Mouse (Mus musculus) lung, postnatal 36 days (tissue): ENCODE data around the gene Gng2.
"Not testable (repeated sequence)": the region's sequence is repeated elsewhere in the genome, so short reads cannot be mapped to it uniquely, and the experiment has no call there.

Source experiments
- DNase-seq: peaks from one replicate; pipeline ENCODE4 v3.0.0; 2022; ENCODE audit warnings: mixed read lengths

Gng2 gene

GRCm38 (mm10) chr14:19935084-19935483, 42.3 kb downstream of the Gng2 start:
- no peak for DNase-seq

GRCm38 (mm10) chr14:19933314-19933713, 44.1 kb downstream of the Gng2 start:
- no peak for DNase-seq

- no peak for DNase-seq
Observed at GRCm38 (mm10) chr14:19927879-19928278, 49.5 kb downstream of the Gng2 start.

- no peak for DNase-seq
Observed at GRCm38 (mm10) chr14:19927156-19927555, 50.3 kb downstream of the Gng2 start.

DNA sequence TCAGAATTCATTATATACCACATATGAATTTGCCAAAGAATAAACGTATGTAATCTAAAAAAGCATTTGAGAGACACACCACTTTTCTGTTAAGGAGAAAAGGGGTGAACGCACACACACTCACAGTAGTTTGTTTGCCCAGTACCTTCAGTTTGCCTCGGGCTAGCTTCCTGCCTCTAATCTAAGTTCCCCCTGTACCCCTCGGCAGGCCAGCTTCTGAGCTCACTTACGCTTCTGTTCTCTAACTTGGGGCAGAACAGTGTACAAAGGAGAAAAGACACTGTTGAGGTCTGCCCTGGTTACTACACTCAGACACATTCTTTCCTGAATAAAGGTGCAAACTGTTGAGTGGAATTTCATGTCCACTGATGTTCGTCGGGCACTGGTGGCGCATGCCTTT, 51.1 kb downstream of the Gng2 start:
- no peak for DNase-seq

- no peak for DNase-seq
Observed at GRCm38 (mm10) chr14:19925157-19925556, 52.3 kb downstream of the Gng2 start.

GRCm38 (mm10) chr14:19924086-19924485, 53.3 kb downstream of the Gng2 start:
- DNase-seq = no peak

- no peak for DNase-seq
Observed at GRCm38 (mm10) chr14:19920254-19920691, 57.2 kb downstream of the Gng2 start.

GRCm38 (mm10) chr14:19919789-19920188, 57.6 kb downstream of the Gng2 start:
- DNase-seq = no peak

- no peak for DNase-seq
Observed at GRCm38 (mm10) chr14:19917534-19917933, 59.9 kb downstream of the Gng2 start.

GRCm38 (mm10) chr14:19916315-19916714, 61.1 kb downstream of the Gng2 start:
- DNase-seq = no peak

GRCm38 (mm10) chr14:19912891-19913290, 64.5 kb downstream of the Gng2 start:
- no peak for DNase-seq

DNA sequence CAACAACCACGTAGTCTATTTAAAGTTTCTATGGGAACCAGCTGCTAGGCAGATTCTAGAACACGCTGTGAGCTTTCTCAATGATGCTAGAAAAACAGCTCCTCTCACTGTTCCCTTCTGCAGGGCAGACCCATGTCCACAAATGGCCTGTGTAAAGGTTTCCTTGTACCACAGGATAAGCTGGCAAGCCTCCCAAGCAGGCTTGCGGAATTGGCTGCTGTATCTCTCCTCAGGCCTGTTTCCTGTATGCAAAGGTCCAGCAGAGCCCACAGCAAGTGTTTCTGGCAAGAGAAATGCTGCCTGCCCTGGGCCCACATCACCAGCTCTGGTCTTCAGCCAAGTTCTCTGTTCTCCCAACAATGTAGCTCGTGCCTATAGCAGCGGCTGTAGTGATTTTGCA, 71.8 kb downstream of the Gng2 start:
- peak; percentile 85 for DNase-seq

- DNase-seq = peak; percentile 10
Observed at GRCm38 (mm10) chr14:19904821-19905220, 72.6 kb downstream of the Gng2 start.

DNA sequence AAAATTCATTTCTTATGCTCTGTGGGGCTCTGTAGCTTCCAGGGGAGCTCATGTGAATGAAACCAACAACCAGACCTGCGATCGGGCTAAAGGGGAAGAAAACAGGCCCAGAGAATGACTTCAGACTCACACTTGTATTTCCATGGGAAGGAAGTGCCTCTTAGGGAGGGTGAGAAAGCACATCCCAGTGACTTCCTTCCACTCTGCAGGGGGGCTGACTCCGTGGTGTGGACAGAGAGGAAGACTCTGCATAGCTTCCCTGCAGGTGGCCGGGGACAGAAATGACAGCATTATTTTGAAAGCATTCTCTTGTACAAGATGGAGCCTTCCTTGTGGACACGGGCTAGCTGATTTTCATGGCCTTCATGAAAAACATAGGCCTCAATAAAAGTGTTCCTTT, 73.4 kb downstream of the Gng2 start:
- peak; percentile 23 for DNase-seq

GRCm38 (mm10) chr14:19900492-19900891, 76.9 kb downstream of the Gng2 start:
- DNase-seq = no peak

DNA sequence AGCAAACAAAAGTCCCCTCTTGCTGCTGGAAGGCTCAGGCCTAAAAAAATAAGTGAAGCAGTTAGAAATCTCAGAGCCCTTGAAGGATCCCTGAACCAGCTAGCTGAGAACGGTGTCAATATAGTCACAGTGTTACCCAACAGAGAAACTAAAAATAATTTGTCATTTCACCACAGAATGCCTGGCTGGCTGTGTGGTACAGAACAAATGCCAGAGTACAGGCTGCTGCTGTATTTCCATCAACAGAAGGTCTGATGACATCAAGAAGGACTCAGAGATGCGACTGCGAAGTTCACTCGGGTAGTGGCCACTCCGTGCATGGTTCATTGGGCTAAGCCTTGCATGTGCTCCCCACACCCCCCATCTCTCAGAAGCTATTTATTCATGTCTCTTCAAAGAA, 89.9 kb downstream of the Gng2 start:
- no peak for DNase-seq

DNA sequence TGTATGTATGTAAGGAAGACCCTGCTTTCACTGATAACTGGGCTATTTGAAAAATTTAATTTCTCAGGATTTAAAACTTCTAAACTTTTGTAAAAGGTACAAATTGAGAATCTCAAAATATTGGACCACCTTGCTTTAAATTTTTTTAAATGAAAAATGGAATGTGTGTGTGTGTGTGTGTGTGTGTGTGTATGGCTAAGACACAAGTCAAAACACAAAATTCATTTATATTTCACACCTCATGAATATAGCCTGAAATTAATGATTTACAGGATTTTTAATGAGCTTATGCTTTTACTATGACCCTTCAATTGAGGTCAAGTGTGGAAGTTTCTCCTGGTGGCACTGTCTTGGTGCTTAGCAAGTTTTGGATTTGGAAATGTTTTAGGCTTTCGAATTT, 93.0 kb downstream of the Gng2 start:
- not testable (repeated sequence) for DNase-seq

DNA sequence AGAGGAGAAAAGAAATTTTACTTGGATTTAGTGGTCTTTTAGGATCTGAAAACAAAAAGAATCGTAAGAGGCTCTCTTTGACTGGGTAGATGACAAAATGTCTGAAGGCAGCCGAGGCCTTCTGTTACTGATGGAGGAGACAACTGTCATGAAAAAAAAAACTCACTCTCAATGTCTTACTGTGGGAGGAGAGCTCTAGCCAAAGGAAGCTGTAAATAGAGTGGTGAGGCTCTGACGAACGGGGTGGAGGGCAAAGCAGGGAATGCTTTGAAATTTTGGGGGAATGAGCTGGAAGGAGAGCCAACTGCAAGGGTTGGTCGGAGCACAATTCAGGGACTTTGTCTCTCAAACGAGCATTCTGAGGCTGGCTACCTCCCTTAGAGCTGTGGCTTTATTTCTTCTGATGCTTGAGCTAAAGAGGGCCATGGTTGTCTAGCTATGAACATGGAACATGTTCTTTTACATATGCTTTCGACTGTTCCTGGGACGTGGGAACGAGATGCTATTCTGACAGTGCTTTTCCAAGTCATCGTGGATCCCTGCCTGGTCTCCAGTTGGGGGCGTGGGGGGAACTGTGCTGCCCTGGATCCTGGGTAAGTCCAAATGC, 103.1 kb downstream of the Gng2 start:
- no peak for DNase-seq

- peak; percentile 47 for DNase-seq
Observed at GRCm38 (mm10) chr14:19867286-19867935, 110.0 kb downstream of the Gng2 start.

DNA sequence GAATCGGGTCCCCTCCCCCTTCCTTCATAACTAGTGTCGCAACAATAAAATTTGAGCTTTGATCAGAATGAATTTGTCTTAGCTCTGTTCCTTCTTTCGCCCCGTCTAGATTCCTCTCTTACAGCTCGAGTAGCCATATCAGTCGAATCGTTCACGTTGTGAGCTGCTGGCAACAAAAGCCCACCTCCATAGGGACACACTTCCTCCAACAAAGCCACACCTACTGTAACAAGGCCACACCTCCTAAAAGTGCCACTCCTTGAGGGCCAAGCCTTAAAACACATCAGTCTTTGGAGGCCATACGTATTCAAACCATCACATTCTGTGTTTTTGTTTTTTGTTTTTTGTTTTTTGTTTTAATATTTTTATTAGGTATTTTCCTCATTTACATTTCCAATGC, 112.3 kb downstream of the Gng2 start:
- DNase-seq = not testable (repeated sequence)

DNA sequence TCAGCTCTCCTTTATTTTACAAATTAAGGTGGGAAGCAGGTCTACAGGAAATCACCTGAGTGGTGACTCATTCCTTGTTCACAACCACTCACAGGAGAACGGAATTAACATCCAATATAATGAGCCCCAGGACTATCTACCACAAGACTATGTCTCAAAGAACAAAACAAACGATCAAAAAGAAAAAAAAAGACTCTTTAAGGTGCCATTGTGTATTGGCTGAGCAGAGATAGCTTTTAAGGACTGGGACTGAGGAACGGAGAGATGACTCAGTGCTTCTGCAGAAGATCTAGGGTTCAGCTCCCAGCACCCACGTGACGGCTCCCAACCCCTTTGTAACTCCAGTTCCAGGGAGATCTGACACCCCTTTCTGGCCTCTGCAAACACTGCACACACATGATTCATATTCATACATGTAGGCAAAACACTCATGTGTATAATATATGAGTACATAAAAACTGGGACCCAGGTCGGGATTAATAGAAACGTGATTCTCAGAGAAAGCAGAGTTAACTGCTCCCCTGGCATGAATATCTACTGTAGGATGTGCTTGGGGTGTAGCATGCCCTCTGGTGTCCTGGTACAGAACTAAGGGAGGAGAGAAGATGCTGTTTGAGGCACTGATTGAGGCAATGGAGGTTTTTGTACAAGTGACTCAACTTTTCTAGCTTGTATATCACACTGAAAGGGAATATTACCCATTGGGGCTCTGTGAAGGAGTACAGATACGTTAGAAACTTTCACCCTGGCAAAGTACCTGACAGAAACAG, 115.9 kb downstream of the Gng2 start:
- no peak for DNase-seq

- no peak for DNase-seq
Observed at GRCm38 (mm10) chr14:19860281-19860680, 117.1 kb downstream of the Gng2 start.
